Mouse (Mus musculus): ENCODE results near the gene Ppp1r35. TPM values are rescaled to one million over a fixed set of nuclear protein-coding genes. Genes with fewer than 3 reads are reported as not detected.

Ppp1r35 gene
- total RNA-seq (2017) = 15.3 and 61.5 TPM in 2 replicates

- peak; percentile 88 to 90 for ATAC-seq (replicated peaks in 1 of 2; ENCODE audit: insufficient read depth in 1 of 2, low FRiP score in 2 of 2, low TSS enrichment in 1 of 2, low read depth in 1 of 2, poor library complexity in 2 of 2, severe bottlenecking in 2 of 2)
Observed at GRCm38 (mm10) chr5:137778635-137779034, at the start of gene Ppp1r35. Ppp1r35 (plus strand) TSS chr5:137778849.

DNA sequence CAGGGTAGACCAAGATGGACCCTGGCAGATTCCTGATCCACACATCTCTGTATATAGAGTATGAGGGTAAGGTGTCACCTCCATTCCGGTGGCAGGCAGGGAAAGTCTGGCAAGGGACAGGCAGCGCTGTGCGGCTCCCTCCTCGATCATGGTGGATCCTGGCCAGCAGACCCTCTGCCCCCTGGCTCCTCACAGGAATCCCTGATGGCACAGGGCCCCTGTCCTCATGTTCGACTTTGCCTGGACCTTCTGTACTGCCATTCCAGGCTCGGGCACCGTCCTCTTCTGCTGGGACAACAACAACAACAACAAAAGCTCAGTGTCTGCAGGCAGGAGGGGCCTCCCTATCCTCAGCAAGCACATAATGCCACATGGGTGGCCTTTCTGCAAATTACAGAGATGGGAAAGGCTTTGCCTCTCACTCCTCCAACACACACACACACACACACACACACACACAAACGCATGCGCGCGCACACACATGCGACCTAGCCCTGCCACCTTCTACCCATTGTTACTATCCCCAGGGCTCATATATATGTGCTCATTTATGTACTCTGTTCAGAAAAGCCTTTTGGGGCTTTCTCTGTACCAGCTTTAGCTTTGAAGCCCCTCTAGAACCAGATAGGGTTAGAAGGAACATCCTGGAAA is 44.9 kb upstream of the Ppp1r35 start:
- ATAC-seq (replicated peaks in 1 of 2; ENCODE audit: insufficient read depth in 1 of 2, low FRiP score in 2 of 2, low TSS enrichment in 1 of 2, low read depth in 1 of 2, poor library complexity in 2 of 2, severe bottlenecking in 2 of 2) = no peak

GRCm38 (mm10) chr5:137734289-137735061 is 44.2 kb upstream of the Ppp1r35 start:
- no peak for ATAC-seq (replicated peaks in 1 of 2; ENCODE audit: insufficient read depth in 1 of 2, low FRiP score in 2 of 2, low TSS enrichment in 1 of 2, low read depth in 1 of 2, poor library complexity in 2 of 2, severe bottlenecking in 2 of 2)

DNA sequence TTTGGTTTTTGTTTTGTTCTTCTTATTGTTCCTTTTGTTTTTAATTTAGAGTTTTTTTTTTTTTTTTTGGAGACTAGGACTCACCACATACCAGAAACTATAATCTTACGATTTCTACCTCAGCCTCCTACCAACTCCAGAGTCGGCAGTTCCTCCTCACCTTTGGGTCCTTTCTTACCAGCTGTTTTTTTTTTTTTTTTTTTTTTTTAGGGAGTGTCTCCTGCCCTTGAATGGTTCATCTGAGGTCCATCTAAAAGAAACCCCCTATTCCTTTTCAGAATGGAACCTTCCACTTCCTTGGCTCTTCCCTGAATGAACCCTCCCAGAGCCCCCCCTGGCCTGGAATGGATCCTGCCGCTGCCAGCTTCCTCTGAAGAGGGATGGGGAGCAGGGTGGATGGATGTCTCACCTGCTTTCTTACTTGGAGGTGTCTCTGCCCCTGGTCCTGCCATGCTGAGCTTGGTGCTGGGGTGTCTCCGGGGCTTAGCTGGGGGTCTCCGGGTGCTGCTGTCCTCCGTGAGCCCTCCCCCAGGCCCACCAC is 41.2 kb upstream of the Ppp1r35 start:
- no peak for ATAC-seq (replicated peaks in 1 of 2; ENCODE audit: insufficient read depth in 1 of 2, low FRiP score in 2 of 2, low TSS enrichment in 1 of 2, low read depth in 1 of 2, poor library complexity in 2 of 2, severe bottlenecking in 2 of 2)

DNA sequence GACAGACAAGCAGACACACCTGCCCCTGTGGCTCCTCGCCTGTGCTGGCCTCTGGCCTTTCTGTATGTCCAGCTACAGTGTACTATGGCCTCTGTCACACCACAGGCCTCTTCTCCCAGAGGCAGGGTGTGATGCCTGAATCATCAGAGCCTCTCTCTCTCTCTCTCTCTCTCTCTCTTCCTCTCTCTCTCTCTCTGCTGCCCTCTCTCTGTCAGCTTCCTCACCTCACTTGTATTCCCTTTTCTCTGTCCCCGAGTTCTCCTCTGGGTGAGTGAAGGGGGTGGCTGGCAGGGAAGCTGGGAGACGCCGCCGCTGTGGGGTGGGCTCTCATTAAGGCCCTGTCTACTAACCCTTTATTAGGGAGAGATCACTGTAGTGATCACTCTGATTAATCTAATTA is 40.1 kb upstream of the Ppp1r35 start:
- no peak for ATAC-seq (replicated peaks in 1 of 2; ENCODE audit: insufficient read depth in 1 of 2, low FRiP score in 2 of 2, low TSS enrichment in 1 of 2, low read depth in 1 of 2, poor library complexity in 2 of 2, severe bottlenecking in 2 of 2)

GRCm38 (mm10) chr5:137739471-137739870 is 39.2 kb upstream of the Ppp1r35 start:
- no peak for ATAC-seq (replicated peaks in 1 of 2; ENCODE audit: insufficient read depth in 1 of 2, low FRiP score in 2 of 2, low TSS enrichment in 1 of 2, low read depth in 1 of 2, poor library complexity in 2 of 2, severe bottlenecking in 2 of 2)

- no peak for ATAC-seq (replicated peaks in 1 of 2; ENCODE audit: insufficient read depth in 1 of 2, low FRiP score in 2 of 2, low TSS enrichment in 1 of 2, low read depth in 1 of 2, poor library complexity in 2 of 2, severe bottlenecking in 2 of 2)
Observed at GRCm38 (mm10) chr5:137740506-137740905, 38.1 kb upstream of the Ppp1r35 start.

DNA sequence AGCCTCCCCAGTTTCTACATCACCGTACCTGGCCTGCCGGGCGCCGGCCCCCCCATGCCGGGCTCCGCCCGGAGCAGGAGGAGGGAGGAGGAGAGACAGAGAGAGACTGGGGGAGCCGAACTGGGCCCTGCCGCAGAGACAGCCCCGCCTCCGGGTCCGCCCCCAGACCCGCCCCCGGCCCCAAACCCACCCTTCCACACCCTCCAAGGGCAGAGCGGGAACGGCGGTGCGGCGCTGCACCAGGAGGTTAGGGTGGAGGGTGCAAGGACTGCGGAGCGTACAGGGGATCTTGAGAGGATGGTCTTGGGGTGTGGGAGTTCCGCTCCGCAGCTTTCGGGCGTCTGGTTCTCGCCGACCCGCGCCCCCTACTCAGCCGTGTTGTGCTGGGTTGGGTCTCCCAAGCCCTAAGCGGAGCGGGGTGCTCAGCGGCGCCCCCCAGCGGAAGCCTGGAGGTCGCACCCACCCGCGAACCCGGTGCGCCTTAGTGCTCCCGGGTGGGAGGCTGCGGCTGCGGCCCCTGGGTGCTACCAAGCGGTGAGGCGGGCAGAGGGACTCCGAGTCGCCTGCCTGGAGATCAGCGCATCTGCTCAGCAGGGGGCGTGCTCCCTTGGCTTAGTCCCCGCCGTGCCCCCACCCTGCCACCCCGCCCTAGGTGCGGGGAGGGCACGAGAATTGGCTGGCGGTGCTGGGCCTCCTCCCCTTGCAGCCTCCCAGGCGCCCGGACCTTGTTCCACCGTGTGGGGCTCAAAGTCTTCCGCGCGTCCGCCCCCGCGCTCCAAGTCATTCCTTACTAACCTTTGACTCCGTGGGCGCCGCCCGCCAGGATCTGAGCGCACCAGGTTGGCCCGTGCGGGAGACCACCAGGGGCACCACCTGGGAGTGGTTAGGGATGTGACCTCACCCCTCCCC is 37.4 kb upstream of the Ppp1r35 start, which contains the start of gene Nyap1:
Gene Nyap1 (minus strand): TSS at position 585 of the 909 bp plus-strand sequence.
- ATAC-seq (replicated peaks in 1 of 2; ENCODE audit: insufficient read depth in 1 of 2, low FRiP score in 2 of 2, low TSS enrichment in 1 of 2, low read depth in 1 of 2, poor library complexity in 2 of 2, severe bottlenecking in 2 of 2) = peak; percentile 51 to 55

- ATAC-seq (replicated peaks in 1 of 2; ENCODE audit: insufficient read depth in 1 of 2, low FRiP score in 2 of 2, low TSS enrichment in 1 of 2, low read depth in 1 of 2, poor library complexity in 2 of 2, severe bottlenecking in 2 of 2) = no peak
Observed at GRCm38 (mm10) chr5:137742048-137742447, 36.6 kb upstream of the Ppp1r35 start.

DNA sequence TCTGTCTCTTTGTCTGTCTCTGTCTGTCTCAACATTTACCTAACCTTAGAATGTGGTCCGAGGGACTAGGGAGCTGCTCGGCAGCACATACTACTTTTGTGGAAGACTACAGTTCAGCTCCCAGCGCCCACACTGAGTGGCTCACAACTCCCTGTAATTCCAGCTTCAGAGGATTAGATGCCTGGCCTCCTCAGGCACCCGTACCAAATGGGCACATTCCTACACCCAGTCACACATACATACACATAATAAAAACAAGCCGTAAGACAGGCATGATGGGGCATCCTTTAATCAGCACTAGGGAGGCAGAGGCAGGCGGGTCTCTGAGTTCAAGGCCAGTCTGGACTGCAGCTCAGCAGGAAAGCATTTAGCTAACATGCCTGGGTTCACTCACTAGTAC is 35.8 kb upstream of the Ppp1r35 start:
- ATAC-seq (replicated peaks in 1 of 2; ENCODE audit: insufficient read depth in 1 of 2, low FRiP score in 2 of 2, low TSS enrichment in 1 of 2, low read depth in 1 of 2, poor library complexity in 2 of 2, severe bottlenecking in 2 of 2) = no peak

GRCm38 (mm10) chr5:137744197-137744596 is 34.5 kb upstream of the Ppp1r35 start:
- ATAC-seq (replicated peaks in 1 of 2; ENCODE audit: insufficient read depth in 1 of 2, low FRiP score in 2 of 2, low TSS enrichment in 1 of 2, low read depth in 1 of 2, poor library complexity in 2 of 2, severe bottlenecking in 2 of 2) = no peak

DNA sequence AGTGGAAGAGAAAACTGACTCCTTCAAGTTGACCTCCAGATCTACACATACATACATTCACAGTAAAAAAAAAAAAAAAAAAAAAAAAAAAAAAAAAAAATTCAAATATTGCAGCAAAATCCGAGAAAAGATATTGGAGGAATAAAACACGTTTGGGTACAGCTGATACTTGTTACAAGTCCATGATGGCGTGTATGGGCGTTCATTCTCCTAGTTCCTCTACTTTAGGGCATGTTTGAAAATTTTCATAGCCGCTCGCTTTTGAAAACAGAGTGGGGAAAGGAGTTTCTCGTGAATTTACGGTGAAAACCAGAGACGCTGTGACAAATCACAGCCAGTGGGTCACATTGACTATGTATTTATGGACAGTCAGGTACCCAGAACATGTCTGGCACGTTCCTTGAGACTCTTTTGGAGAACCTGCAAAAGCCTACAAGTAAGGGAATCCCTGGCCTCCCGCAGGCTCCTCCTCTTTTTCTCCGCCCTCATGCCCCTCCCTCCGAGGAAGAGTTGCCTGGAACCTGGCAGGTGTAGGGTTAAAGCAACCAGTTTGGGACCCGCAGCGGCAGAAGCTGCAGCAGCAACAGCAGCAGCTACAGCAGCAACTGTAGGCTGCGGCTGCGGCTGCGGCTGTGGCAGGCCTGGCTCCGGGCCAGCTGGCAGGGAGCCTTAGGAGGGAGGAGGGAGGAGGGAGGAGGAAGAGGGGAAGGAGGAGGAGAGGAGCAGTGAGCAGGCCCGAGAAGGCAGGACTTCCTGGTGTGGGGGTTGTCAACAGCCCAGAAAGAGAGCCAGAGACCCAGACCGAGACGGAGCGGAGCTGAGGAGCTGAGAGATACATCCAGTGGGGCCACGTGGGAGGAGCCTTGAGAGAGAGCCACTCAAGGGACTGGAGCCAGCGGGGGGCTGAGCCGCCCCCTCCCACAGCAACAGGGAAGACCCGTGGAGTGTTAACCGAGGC is 33.2 kb upstream of the Ppp1r35 start, which contains the start of gene Tsc22d4:
Gene Tsc22d4 (plus strand): TSS at position 517 of the 958 bp plus-strand sequence.
- peak; percentile 61 to 67 for ATAC-seq (replicated peaks in 1 of 2; ENCODE audit: insufficient read depth in 1 of 2, low FRiP score in 2 of 2, low TSS enrichment in 1 of 2, low read depth in 1 of 2, poor library complexity in 2 of 2, severe bottlenecking in 2 of 2)

DNA sequence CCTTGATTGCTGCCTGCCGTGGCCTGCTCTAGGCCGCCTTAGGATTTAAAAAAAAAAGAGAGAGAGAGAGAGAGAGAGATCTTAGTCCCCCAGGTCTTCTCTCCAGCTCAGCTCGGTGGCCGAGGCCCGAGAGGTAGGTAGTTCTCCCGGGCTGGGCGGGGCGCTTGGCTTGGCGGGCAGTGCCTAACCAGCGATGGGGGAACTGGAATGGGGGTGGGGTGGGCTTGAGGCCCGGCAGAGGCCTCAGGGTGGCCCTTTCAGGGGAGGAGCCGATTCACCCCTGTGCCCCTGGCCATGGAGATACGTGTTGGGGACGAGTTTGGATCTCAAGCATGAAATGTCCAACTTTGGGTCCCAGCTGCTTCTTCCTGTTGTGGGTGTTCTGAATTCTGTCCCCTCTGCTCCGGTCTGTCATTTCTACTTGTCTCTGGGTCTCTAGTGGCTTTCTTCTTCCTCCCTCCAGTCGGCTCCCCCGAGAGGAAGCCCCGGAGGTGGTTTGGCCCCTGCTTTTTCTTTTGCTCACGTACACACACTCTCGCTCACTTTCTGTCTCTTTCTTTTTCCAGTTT is 32.3 kb upstream of the Ppp1r35 start:
- no peak for ATAC-seq (replicated peaks in 1 of 2; ENCODE audit: insufficient read depth in 1 of 2, low FRiP score in 2 of 2, low TSS enrichment in 1 of 2, low read depth in 1 of 2, poor library complexity in 2 of 2, severe bottlenecking in 2 of 2)

DNA sequence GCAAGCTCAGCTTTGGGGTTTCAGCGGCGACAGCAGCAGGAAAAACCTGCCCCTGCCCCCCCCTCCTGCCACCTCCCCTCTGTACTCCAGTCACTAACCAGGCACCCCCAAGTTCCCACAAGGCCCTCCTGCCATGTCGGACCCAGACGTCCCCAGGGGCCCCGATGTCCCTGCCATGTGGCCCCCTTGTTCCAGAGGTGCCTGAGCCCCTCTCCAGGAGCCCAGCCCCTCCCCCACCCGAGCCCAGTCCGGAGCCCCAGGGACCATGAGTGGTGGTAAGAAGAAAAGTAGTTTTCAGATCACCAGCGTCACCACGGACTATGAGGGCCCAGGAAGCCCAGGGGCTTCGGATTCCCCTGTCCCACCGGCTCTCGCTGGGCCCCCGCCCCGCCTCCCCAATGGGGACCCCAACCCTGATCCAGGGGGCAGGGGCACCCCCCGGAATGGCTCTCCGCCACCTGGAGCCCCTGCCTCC is 31.8 kb upstream of the Ppp1r35 start:
- no peak for ATAC-seq (replicated peaks in 1 of 2; ENCODE audit: insufficient read depth in 1 of 2, low FRiP score in 2 of 2, low TSS enrichment in 1 of 2, low read depth in 1 of 2, poor library complexity in 2 of 2, severe bottlenecking in 2 of 2)

GRCm38 (mm10) chr5:137747326-137747961 is 31.2 kb upstream of the Ppp1r35 start:
- no peak for ATAC-seq (replicated peaks in 1 of 2; ENCODE audit: insufficient read depth in 1 of 2, low FRiP score in 2 of 2, low TSS enrichment in 1 of 2, low read depth in 1 of 2, poor library complexity in 2 of 2, severe bottlenecking in 2 of 2)

All from hematopoietic stem cell, adult 5-6 weeks (primary cell).